ENCODE assay signal across 8 mouse cellular contexts in genomic region chrX:134609472-134609871, GRCm38 (mm10). TPM values are rescaled to one million over a fixed set of nuclear protein-coding genes. Genes with fewer than 3 reads are reported as not detected.
DNase-seq lines count a peak whose midpoint lies in the region; ATAC-seq and TF ChIP-seq lines count a peak whose summit lies in the region.
"Had no signal": no experiment of that assay in that cellular context is flagged by ENCODE, and none has a peak within 500 bp of the region (broad histone marks: within the 10 kb centered on the region; RNA-seq: fewer than 3 reads in every experiment).

No protein-coding gene starts in this region.

- no peaks in the 10 kb centered on the region for H3K9me3 ChIP-seq in kidney, embryonic 15.5 days (replicated peaks)
- no peaks in the 10 kb centered on the region for H3K9me3 ChIP-seq in liver, postnatal 0 days (ENCODE audit: low read length)
- H3K9me3 ChIP-seq in forebrain, embryonic 13.5 days (replicated peaks) = no peaks in the 10 kb centered on the region
- H3K9me3 ChIP-seq: midbrain, embryonic 12.5 days had no signal

- 0 out of 2 replicates have a peak, but pooled peaks cover 5% of the 10 kb centered on the region for H3K36me3 ChIP-seq in kidney, embryonic 15.5 days
- no peaks in the 10 kb centered on the region; the same call in 1 of the 2 replicates for H3K36me3 ChIP-seq in liver, postnatal 0 days (replicated peaks; ENCODE audit: insufficient read depth, low read length)
- H3K36me3 ChIP-seq in forebrain, embryonic 13.5 days (ENCODE audit: poor library complexity, severe bottlenecking) = peaks cover 5% of the 10 kb centered on the region; the same call in 1 of the 2 replicates
- H3K36me3 ChIP-seq: midbrain, embryonic 12.5 days had no signal

- H3K9ac ChIP-seq in kidney, embryonic 15.5 days = no peak overlapping the region
- H3K9ac ChIP-seq in liver, postnatal 0 days (replicated peaks) = no peak overlapping the region
- no peak overlapping the region for H3K9ac ChIP-seq in forebrain, embryonic 13.5 days
- H3K9ac ChIP-seq: midbrain, embryonic 12.5 days had no signal

- 39% methylated on average over 4 of the region's 4 CpGs for WGBS in kidney, embryonic 15.5 days
- 21% methylated on average over 4 of the region's 4 CpGs for WGBS in liver, postnatal 0 days (ENCODE audit: insufficient replicate concordance)
- WGBS in forebrain, embryonic 13.5 days = 37% methylated on average over 4 of the region's 4 CpGs

- H3K4me1 ChIP-seq in kidney, embryonic 15.5 days = no peaks in the 10 kb centered on the region
- 0 out of 2 replicates have a peak, but pooled peaks cover 2% of the 10 kb centered on the region for H3K4me1 ChIP-seq in liver, postnatal 0 days (ENCODE audit: insufficient read depth)
- no peaks in the 10 kb centered on the region for H3K4me1 ChIP-seq in forebrain, embryonic 13.5 days
- H3K4me1 ChIP-seq: midbrain, embryonic 12.5 days had no signal

- no peak overlapping the region for H3K27ac ChIP-seq in kidney, embryonic 15.5 days
- no peak overlapping the region for H3K27ac ChIP-seq in liver, postnatal 0 days (ENCODE audit: low read depth)
- H3K27ac ChIP-seq in forebrain, embryonic 13.5 days = no peak overlapping the region
- H3K27ac ChIP-seq: midbrain, embryonic 12.5 days had no signal

- H3K27me3 ChIP-seq in kidney, embryonic 15.5 days = no peaks in the 10 kb centered on the region
- H3K27me3 ChIP-seq in liver, postnatal 0 days (ENCODE audit: insufficient read depth, low read length) = no peaks in the 10 kb centered on the region
- H3K27me3 ChIP-seq in forebrain, embryonic 13.5 days = no peaks in the 10 kb centered on the region
- H3K27me3 ChIP-seq: midbrain, embryonic 12.5 days had no signal

- H3K4me3 ChIP-seq in kidney, embryonic 15.5 days (replicated peaks) = no peak overlapping the region
- no peak overlapping the region for H3K4me3 ChIP-seq in liver, postnatal 0 days (ENCODE audit: low read depth, low read length)
- no peak overlapping the region for H3K4me3 ChIP-seq in forebrain, embryonic 13.5 days
- H3K4me3 ChIP-seq: midbrain, embryonic 12.5 days had no signal

- ATAC-seq in kidney, embryonic 15.5 days (replicated peaks; ENCODE audit: low FRiP score) = no peak
- peak; percentile 92 for ATAC-seq in CD4-positive, CD25-positive, alpha-beta regulatory T cell, adult 4 months
- no peak for ATAC-seq in liver, postnatal 0 days
- no peak for ATAC-seq in forebrain, embryonic 13.5 days

- no peak for TF ChIP-seq EP300 in liver, postnatal 0 days (IDR thresholded peaks at IDR 0.05; ENCODE audit: low read depth)

- no peak overlapping the region for H3K4me2 ChIP-seq in kidney, embryonic 15.5 days
- H3K4me2 ChIP-seq in liver, postnatal 0 days (ENCODE audit: low read depth, low read length) = no peak overlapping the region
- H3K4me2 ChIP-seq in forebrain, embryonic 13.5 days = no peak overlapping the region
- H3K4me2 ChIP-seq: midbrain, embryonic 12.5 days had no signal

- peak; percentile 36 for DNase-seq in kidney, adult 9 months
- peak; percentile 27 for DNase-seq in Muller cell, postnatal 12 days (ENCODE audit: inconsistent ontology term)
- DNase-seq in liver, postnatal 0 days = no peak
- no peak for DNase-seq in right cerebral cortex, postnatal 14 days

- peak; percentile 54 for TF ChIP-seq CTCF in liver, postnatal 0 days (IDR thresholded peaks at IDR 0.05; ENCODE audit: low read depth)

RNA-seq across cellular contexts. Expression of gene Hnrnph2, which starts 8.5 kb away (rescaled TPM):
- 159 and 167 TPM in 2 replicates for polyA plus RNA-seq in kidney, embryonic 15.5 days (2015; fragmentation: Nextera tagmentation; extraction: Ambion mirVana)
- 100 to 1,000 TPM in 1 of 2 experiments, 10 to 100 TPM in 1; 93.8 to 139 TPM for polyA plus RNA-seq in CD4-positive, CD25-positive, alpha-beta regulatory T cell, adult 4 months (2017; shearing (Covaris generic))
- 50.6 and 55.7 TPM in 2 replicates for polyA plus RNA-seq in liver, postnatal 0 days (2015; fragmentation: Nextera tagmentation; extraction: Ambion mirVana)
- polyA plus RNA-seq in forebrain, embryonic 13.5 days (2015; fragmentation: Nextera tagmentation; extraction: Ambion mirVana) = 204 and 206 TPM in 2 replicates

RNA-seq across cellular contexts. Expression of gene Gla, which starts 8.5 kb away (rescaled TPM):
- 5.7 TPM in 2 replicates for polyA plus RNA-seq in kidney, embryonic 15.5 days (2015; fragmentation: Nextera tagmentation; extraction: Ambion mirVana)
- polyA plus RNA-seq in CD4-positive, CD25-positive, alpha-beta regulatory T cell, adult 4 months (2017; shearing (Covaris generic)) = 1 to 10 TPM; 3.4 to 4.9 TPM
- 2.8 and 3.2 TPM in 2 replicates for polyA plus RNA-seq in liver, postnatal 0 days (2015; fragmentation: Nextera tagmentation; extraction: Ambion mirVana)
- 3.6 and 4.2 TPM in 2 replicates for polyA plus RNA-seq in forebrain, embryonic 13.5 days (2015; fragmentation: Nextera tagmentation; extraction: Ambion mirVana)

RNA-seq across cellular contexts. Expression of gene Rpl36a, which starts 24.0 kb away (rescaled TPM):
- polyA plus RNA-seq in kidney, embryonic 15.5 days (2015; fragmentation: Nextera tagmentation; extraction: Ambion mirVana) = 426 and 524 TPM in 2 replicates
- 100 to 1,000 TPM; 553 to 695 TPM for polyA plus RNA-seq in CD4-positive, CD25-positive, alpha-beta regulatory T cell, adult 4 months (2017; shearing (Covaris generic))
- polyA plus RNA-seq in liver, postnatal 0 days (2015; fragmentation: Nextera tagmentation; extraction: Ambion mirVana) = 306 and 323 TPM in 2 replicates
- 264 and 325 TPM in 2 replicates for polyA plus RNA-seq in forebrain, embryonic 13.5 days (2015; fragmentation: Nextera tagmentation; extraction: Ambion mirVana)

RNA-seq across cellular contexts. Expression of gene Btk, which starts 26.1 kb away (rescaled TPM):
- polyA plus RNA-seq in kidney, embryonic 15.5 days (2015; fragmentation: Nextera tagmentation; extraction: Ambion mirVana) = 1.1 TPM in 2 replicates
- polyA plus RNA-seq in CD4-positive, CD25-positive, alpha-beta regulatory T cell, adult 4 months (2017; shearing (Covaris generic)) = 1 to 10 TPM in 1 of 2 experiments, under 1 TPM in 1; 0.38 to 2.2 TPM
- polyA plus RNA-seq in liver, postnatal 0 days (2015; fragmentation: Nextera tagmentation; extraction: Ambion mirVana) = 10.9 and 11.9 TPM in 2 replicates
- 0.21 and 0.24 TPM in 2 replicates for polyA plus RNA-seq in forebrain, embryonic 13.5 days (2015; fragmentation: Nextera tagmentation; extraction: Ambion mirVana)

Comparison
In these comparisons a context has a peak if more than half of its experiments do, and no peak if none do; other contexts are left out.
1. DNase-seq: peak in kidney, adult 9 months (single experiment) and Muller cell, postnatal 12 days (single experiment); none in liver, postnatal 0 days (single experiment) and right cerebral cortex, postnatal 14 days (single experiment).